Mouse (Mus musculus) megakaryocyte progenitor cell, adult 5-6 weeks (primary cell): ENCODE data around the gene Fam155a. TPM values are rescaled to one million over a fixed set of nuclear protein-coding genes. Genes with fewer than 3 reads are reported as not detected.

Experiments
- ATAC-seq: replicated peaks from 2 replicates; pipeline ENCODE4 v1.8.0; 2016; ENCODE audit warnings: mild to moderate bottlenecking, moderate TSS enrichment, inconsistent platforms; ENCODE audit not compliant: poor library complexity
- total RNA-seq, 2 experiments: library from RNA; stranded (forward) in 1 of 2; stranded (reverse) in 1 of 2; fragments of 157-497, 149-512 nt in 1 of 2; fragments of 200-1000 nt in 1 of 2; gene quantifications; 2 replicates each; pipeline versions ENCODE4 v1.2.3 to v1.2.4; 2015 to 2017

Gene Fam155a
- total RNA-seq, 2 experiments from 2014 or later, result not detected

DNA sequence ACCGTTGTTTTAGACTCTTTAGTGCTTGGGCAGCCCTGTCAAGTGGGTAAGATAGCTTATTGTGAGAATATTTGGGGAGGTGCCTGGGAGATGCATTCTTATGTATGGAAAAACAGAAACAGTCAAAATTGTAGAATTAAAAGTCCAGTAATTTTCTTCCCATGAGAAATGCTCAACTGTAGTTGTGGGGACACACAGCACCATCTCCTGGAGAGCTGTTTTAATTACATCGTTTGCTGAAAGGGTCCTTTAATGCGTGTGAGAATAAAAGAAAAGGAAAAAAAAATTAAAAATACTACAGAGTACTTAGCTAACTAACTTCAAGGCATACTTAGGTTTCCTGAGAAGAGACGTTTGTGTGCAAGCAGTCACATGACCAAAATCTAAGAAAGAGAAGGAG is 582.3 kb downstream of the Fam155a start:
- no peak for ATAC-seq

DNA sequence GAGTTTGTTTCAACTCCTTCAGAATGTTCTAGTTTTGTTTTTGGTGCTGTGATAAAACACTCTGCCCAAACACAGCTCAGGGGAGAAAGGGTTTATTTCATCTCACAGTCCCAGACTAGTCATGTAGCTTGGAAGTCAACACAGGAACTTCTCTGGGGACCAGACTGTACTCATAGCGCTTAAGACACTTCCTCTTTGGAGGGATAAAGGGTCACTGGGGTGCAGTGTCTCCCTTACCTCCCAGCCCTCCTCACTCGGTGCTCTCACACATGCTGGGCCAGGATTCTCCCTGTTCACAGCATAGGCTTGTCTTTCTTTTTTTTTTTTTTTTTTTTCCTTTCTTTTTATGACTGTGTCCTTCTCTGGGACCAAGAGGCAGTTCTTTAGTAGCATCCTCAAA is 585.8 kb downstream of the Fam155a start:
- no peak for ATAC-seq

DNA sequence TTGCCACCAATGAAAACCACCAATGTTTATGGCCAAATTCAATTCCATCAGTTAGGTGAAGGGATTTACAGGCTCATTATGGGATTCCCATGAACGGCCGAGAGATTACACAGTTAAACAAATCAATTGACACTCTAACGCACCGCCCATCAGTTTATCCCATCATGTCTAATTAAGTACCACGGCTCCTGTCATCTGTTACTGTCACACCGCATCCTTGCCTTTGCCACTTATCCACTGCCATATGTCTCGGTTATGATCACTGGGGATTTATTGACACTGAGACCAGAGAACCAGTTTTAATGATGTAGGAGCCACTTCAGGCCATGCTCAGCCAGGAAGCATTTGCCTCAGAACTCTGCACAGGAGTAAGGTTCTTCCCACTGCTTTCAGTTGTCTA is 588.5 kb downstream of the Fam155a start:
- ATAC-seq, result no peak

DNA sequence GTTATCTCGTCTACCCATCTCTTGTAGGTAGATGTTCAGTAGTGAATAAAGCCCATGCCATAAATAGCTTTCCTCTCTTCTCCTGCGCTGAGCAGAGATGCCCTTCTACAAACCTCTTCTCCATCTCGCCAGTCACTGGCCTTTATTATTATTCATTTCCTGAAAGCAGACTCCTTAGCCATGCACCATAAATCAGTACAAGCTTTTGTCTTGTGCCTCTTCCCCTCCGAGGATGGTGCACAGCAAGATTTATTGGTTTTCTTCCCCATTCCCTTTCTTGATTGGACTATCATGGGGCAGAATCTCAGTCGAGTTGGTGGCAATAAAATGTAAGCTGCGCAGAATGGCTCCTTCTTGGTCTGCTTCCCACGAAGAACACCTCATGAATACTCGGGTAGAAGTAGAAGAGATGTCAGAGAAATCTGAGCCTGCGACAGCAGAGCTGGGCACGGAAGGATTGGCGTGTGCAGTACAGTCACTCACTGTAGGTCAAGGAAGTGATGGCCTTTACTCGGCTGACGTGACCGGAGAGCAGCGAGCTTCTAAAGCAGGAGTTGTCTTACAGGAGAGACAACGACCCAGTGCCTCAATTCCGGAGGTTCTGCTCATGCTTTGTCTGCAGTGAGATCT is 590.2 kb downstream of the Fam155a start:
- ATAC-seq, result no peak

DNA sequence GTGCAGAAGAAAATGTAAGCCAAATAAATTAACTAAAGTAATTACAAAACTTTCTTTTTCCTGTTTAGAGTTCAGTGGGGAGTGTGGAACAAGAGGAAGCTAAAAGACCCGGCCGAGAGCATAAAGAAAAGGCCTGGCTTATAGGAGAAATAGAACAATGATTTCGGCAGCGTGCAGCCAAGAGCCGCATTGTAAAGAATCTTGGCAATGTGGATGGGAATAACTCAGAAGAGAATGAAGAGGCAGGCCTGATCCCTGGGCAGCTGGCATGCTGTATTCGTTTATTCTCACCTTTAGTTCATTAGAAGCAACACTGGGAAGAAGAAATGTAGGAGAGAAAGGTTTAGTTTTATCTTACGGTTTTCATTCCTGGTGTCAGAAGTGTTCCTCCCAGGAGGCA is 594.0 kb downstream of the Fam155a start:
- ATAC-seq, result no peak

DNA sequence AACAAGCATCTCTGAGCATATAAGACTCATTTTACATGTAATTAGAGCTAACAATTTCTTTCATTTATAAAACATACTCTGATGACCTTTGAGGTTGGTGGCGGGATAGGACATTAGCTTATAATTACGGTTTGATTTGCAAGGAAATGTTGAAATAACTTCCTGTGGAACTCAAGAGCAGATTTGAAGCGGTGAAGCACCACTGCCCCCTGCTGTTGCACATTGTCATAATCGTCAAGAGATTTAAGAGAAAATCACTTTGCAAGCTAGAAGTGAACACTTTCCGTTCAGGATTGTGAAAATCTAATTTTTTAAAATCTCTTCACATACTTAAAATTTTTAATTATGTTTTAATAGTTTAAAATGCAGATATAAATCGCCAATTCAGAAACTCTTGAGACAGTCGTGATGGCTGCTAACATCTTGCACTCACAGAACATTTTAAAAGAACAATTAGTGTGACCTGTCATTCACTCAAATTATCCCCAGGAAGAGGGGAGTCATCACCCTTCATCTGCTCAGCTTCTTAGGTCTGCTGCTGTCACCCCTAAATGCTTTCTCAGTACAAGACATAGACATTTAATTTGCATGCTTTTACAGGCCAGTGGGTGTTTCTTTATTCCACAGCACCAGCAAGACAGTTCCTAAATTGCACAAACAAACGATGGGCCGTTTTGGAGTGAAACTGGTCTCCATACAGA is 595.9 kb downstream of the Fam155a start:
- peak; percentile 81 for ATAC-seq

DNA sequence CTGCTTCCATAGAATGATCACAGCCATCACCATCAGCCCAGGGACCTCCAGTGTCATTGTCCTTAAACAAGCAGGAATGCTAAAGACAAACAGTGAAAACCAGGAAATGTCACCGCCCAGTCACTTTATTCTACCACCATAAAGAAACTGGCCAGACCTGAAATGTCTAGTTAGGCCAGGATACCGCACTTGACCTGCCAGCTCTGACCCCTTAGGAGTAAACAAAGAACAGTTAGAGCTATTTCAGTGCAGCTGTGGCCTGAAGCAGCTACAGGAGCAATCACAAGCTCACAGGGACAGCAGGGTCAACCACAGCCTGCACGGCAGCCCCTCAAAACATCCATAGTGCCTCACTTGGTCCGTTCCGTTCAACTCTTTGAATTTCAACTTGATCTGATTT is 599.1 kb downstream of the Fam155a start:
- no peak for ATAC-seq

- ATAC-seq, result no peak
Measured at GRCm38 (mm10) chr8:9167995-9168394, 603.0 kb downstream of the Fam155a start.

DNA sequence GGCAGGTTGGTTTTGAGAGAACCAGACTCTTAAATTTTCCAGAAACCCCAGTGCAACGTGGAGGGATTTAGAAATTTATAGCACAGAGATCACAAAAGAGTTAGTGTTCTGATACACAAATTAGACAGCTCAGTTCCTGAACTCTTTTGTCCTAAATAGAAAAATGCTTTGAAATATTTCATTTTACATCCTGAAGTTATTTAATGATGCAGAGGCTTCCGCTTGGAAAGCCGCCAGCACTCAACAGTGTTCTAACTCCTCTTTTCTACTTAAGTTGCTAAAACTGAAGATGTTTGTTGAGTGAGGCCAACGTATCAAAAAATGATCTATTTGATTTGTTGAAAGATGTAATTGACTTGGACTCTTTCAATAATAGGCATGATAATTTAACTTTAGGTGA is 609.4 kb downstream of the Fam155a start:
- no peak for ATAC-seq

- no peak for ATAC-seq
Measured at GRCm38 (mm10) chr8:9159322-9159721, 611.6 kb downstream of the Fam155a start.

- ATAC-seq, result no peak
Measured at GRCm38 (mm10) chr8:9158652-9159051, 612.3 kb downstream of the Fam155a start.

- ATAC-seq, result peak; percentile 95
Measured at GRCm38 (mm10) chr8:9157141-9157781, 613.7 kb downstream of the Fam155a start.

Other genes with a start within 250 kb of the Fam155a start
- gene Gm10217, start 93.1 kb upstream of the Fam155a start, total RNA-seq (2015), result not detected in 2 replicates
- not detected in 2 replicates for gene Gm10217, start 93.1 kb upstream of the Fam155a start, total RNA-seq (2017)
- gene Lig4, start 206.5 kb upstream of the Fam155a start, total RNA-seq (2015), result 1.7 and 1.9 TPM in 2 replicates
- 0.71 and 2.2 TPM in 2 replicates for gene Lig4, start 206.5 kb upstream of the Fam155a start, total RNA-seq (2017)
- gene Abhd13, start 206.5 kb upstream of the Fam155a start, total RNA-seq (2015), result 12.4 and 12.9 TPM in 2 replicates
- gene Abhd13, start 206.5 kb upstream of the Fam155a start, total RNA-seq (2017), result 13.2 and 15.5 TPM in 2 replicates
- gene Tnfsf13b, start 235.3 kb upstream of the Fam155a start, total RNA-seq (2015), result 4.0 and 6.3 TPM in 2 replicates
- 0.25 and 1.9 TPM in 2 replicates for gene Tnfsf13b, start 235.3 kb upstream of the Fam155a start, total RNA-seq (2017)